In genomic region chr14:32784130-32784747, GRCm38 (mm10) we compare ENCODE assay signal across 12 mouse cellular contexts. TPM values are rescaled to one million over a fixed set of nuclear protein-coding genes. Genes with fewer than 3 reads are reported as not detected.
A peak's percentile ranks its signal among the peaks of the same experiment; 100 is the strongest.
DNase-seq lines count a peak whose midpoint lies in the region; ATAC-seq lines count a peak whose summit lies in the region.
"Had no signal": no experiment of that assay in that cellular context is flagged by ENCODE, and none has a peak within 500 bp of the region (broad histone marks: within the 10 kb centered on the region; RNA-seq: fewer than 3 reads in every experiment).

No protein-coding gene starts in this region.

- intact Hi-C loops in gastrocnemius, postnatal 36 days (cut with DNase I) = no loop called here

- DNase-seq in adrenal gland, adult 8-10 months = peak; percentile 15
- no peak for DNase-seq in adrenal gland, postnatal 4 days (ENCODE audit: low spot score in 2 of 2)
- peak; percentile 24 for DNase-seq in lung, postnatal 36 days
- no peak for DNase-seq in lung, postnatal 14 days
- DNase-seq in natural killer cell, adult 2 months (ENCODE audit: low spot score in 2 of 2) = peak; percentile 44 to 63
- DNase-seq in gastrocnemius, postnatal 36 days = no peak
- DNase-seq in gastrocnemius, adult 18-20 months (ENCODE audit: low spot score) = no peak
- DNase-seq: thymus, postnatal 4 days had no signal

- ATAC-seq in common myeloid progenitor, adult 5-6 weeks (replicated peaks; ENCODE audit: low read depth, poor library complexity, severe bottlenecking) = peak; percentile 43
- ATAC-seq: forebrain, embryonic 13.5 days had no signal

RNA-seq across cellular contexts. Expression of gene Tmem273, which starts 1.5 kb away (rescaled TPM):
- total RNA-seq in adrenal gland, adult 8-10 months (2022) = 1 to 10 TPM; 2.0 to 5.7 (median 3.3) TPM
- 1 to 10 TPM in 1 of 2 experiments, under 1 TPM in 1; 0.73 to 1.2 TPM for total RNA-seq in adrenal gland, postnatal 4 days (2021)
- 2.3 and 5.5 TPM in 2 replicates for total RNA-seq in common myeloid progenitor, adult 5-6 weeks (2017)
- total RNA-seq in gastrocnemius, postnatal 36 days (2021) = under 1 TPM in 1 of 2 experiments, not detected in 1; 0.28 TPM
- total RNA-seq in gastrocnemius, adult 18-20 months (2021) = not detected

RNA-seq across cellular contexts. Expression of gene Fam170b, which starts 49.5 kb away (rescaled TPM):
- total RNA-seq in adrenal gland, adult 8-10 months (2022) = under 1 TPM; 0.13 to 0.28 (median 0.19) TPM
- not detected for total RNA-seq in adrenal gland, postnatal 4 days (2021)
- total RNA-seq in common myeloid progenitor, adult 5-6 weeks (2017) = not detected in 2 replicates
- total RNA-seq in gastrocnemius, postnatal 36 days (2021) = not detected
- not detected for total RNA-seq in gastrocnemius, adult 18-20 months (2021)
- total RNA-seq: gastrocnemius, postnatal 4 days; layer of hippocampus, adult 2 months had no signal

Comparison
In these comparisons a context has a peak if more than half of its experiments do, and no peak if none do; other contexts are left out.
1. DNase-seq: peak in adrenal gland, adult 8-10 months (single experiment), lung, postnatal 36 days (single experiment) and natural killer cell, adult 2 months (2 of 2); none in adrenal gland, postnatal 4 days (0 of 2), lung, postnatal 14 days (single experiment), gastrocnemius, postnatal 36 days (0 of 2) and gastrocnemius, adult 18-20 months (single experiment).